Mouse (Mus musculus) forebrain, embryonic 10.5 days (tissue): Measurements from ENCODE around the gene Anxa2. TPM values are rescaled to one million over a fixed set of nuclear protein-coding genes. Genes with fewer than 3 reads are reported as not detected.

Experiments
- microRNA-seq: library from miRNA; unstranded; fragments of <30 nt; microRNA quantifications from one replicate; pipeline ENCODE4, GENCODE M21; 2017
- polyA plus RNA-seq: library from polyadenylated mRNA; unstranded; fragments of >200 nt; fragmentation: Nextera tagmentation; extraction: Ambion mirVana; gene quantifications from 2 replicates; pipeline ENCODE4 v1.2.1, GENCODE M21; 2016

The Anxa2 gene
- polyA plus RNA-seq, 1 experiment from 2014 or later = 100 TPM

Small RNA genes within 50 kb of the gene (microRNA-seq; reads per million reads assigned to microRNA genes)
- gene Mir3109 = 1.5 reads per million

Other genes starting within 250 kb of the Anxa2 start
- 21.1 and 22.0 TPM in 2 replicates for gene Ice2, start 55.7 kb upstream of the Anxa2 start, polyA plus RNA-seq